Mouse (Mus musculus) liver, embryonic 14.5 days (tissue): ENCODE measurements around the gene C2cd2. TPM values are rescaled to one million over a fixed set of nuclear protein-coding genes. Genes with fewer than 3 reads are reported as not detected.

ENCODE experiments used
- ATAC-seq: fragments of 200-750 bp; cut with Nextera tagmentation; 2 replicates; pipeline ENCODE4 v1.8.0; 2017; ENCODE audit warnings: moderate number of reproducible peaks, mild to moderate bottlenecking, moderate library complexity; ENCODE audit not compliant: insufficient read depth
- DNase-seq, 3 experiments: peaks; one replicate each; pipeline ENCODE4 v3.0.0-alpha.2; 2012 to 2013; ENCODE audit warnings: low read depth in 3 of 3, low spot score in 3 of 3
- H3K27ac ChIP-seq: fragments of 300-500 bp; sonication (generic); 2 replicates; pipeline ENCODE4 v1.5.1; 2014; ENCODE audit warnings: moderate library complexity, mild to moderate bottlenecking, control low read depth, inconsistent platforms
- H3K27me3 ChIP-seq: fragments of 300-500 bp; sonication (generic); 2 replicates; pipeline ENCODE4 v1.6.1; 2014; ENCODE audit warnings: mild to moderate bottlenecking, low read length, moderate library complexity; ENCODE audit not compliant: control insufficient read depth, insufficient read depth
- H3K36me3 ChIP-seq: fragments of 300-500 bp; sonication (generic); replicated peaks from 2 replicates; pipeline ENCODE4 v1.6.1; 2014; ENCODE audit warnings: low read depth; ENCODE audit not compliant: control insufficient read depth, insufficient read depth
- H3K4me1 ChIP-seq, 2 experiments: fragments of 200-500 bp in 1 of 2; fragments of 300-500 bp in 1 of 2; sonication (generic) in 1 of 2; replicated peaks; 2 replicates each; pipeline ENCODE4 v1.6.1; 2012 to 2014; ENCODE audit warnings: antibody characterized with exemption in 1 of 2, inconsistent platforms in 1 of 2, low read length in 1 of 2; ENCODE audit not compliant: control insufficient read depth in 2 of 2, insufficient read depth in 2 of 2
- H3K4me2 ChIP-seq: fragments of 300-500 bp; sonication (generic); 2 replicates; pipeline ENCODE4 v1.6.1; 2014; ENCODE audit warnings: low read depth, mild to moderate bottlenecking, control low read depth, moderate library complexity
- H3K4me3 ChIP-seq, 2 experiments: fragments of 200-500 bp in 1 of 2; fragments of 300-500 bp in 1 of 2; sonication (generic) in 1 of 2; 2 replicates each; pipeline ENCODE4 v1.5.1; 2012 to 2014; ENCODE audit warnings: low read depth in 2 of 2, low read length in 2 of 2, mild to moderate bottlenecking in 2 of 2, control low read depth in 1 of 2, inconsistent platforms in 1 of 2, moderate library complexity in 1 of 2; ENCODE audit not compliant: insufficient read depth in 1 of 2
- H3K9ac ChIP-seq: fragments of 300-500 bp; sonication (generic); replicated peaks from 2 replicates; pipeline ENCODE4 v1.6.1; 2014; ENCODE audit warnings: mild to moderate bottlenecking, control low read depth, moderate library complexity
- H3K9me3 ChIP-seq: fragments of 300-500 bp; sonication (generic); 2 replicates; pipeline ENCODE4 v1.6.1; 2016; ENCODE audit warnings: low read length, mixed read lengths; ENCODE audit not compliant: control insufficient read depth
- CTCF ChIP-seq: IDR thresholded peaks from 2 replicates; pipeline ENCODE4 v1.5.1; 2016; ENCODE audit warnings: antibody characterized with exemption, low read depth, control low read depth
- EP300 ChIP-seq: IDR thresholded peaks from 2 replicates; pipeline ENCODE4 v1.6.1; 2016; ENCODE audit warnings: antibody characterized with exemption, low read depth
- WGBS: fragments of 180-500 bp; shearing (Covaris S2); extraction: QIAGEN DNeasy Blood & Tissue Kit; methylation state at CpG from one replicate; pipeline ENCODE4 v1.1.7; 2014; ENCODE audit not compliant: insufficient replicate concordance; 5-methylcytosine and 5-hydroxymethylcytosine counted together
- polyA plus RNA-seq, 2 experiments: library from polyadenylated mRNA; depleted of rRNA in 1 of 2; stranded (reverse) in 1 of 2; unstranded in 1 of 2; fragments of >200 nt; fragmentation: Nextera tagmentation in 1 of 2; extraction: Ambion mirVana in 1 of 2; gene quantifications; 2 replicates each; pipeline versions ENCODE4 v1.2.1 to v1.2.3; 2012 to 2014

Gene C2cd2
- polyA plus RNA-seq, 2 experiments: 1.9 to 4.6 TPM

- H3K36me3 ChIP-seq: no peaks in the 10 kb centered on the region
- H3K4me1 ChIP-seq: peaks cover 0 to 2% of the 10 kb centered on the region in 2 experiments; a peak in 1 of 4 replicates
- ATAC-seq (no peak), DNase-seq (no peak)
- H3K27ac ChIP-seq: no peak overlapping the region
- no peak overlapping the region for H3K9ac ChIP-seq
- no peak overlapping the region for H3K4me2 ChIP-seq
- H3K9me3 ChIP-seq: no peaks in the 10 kb centered on the region
- no peaks in the 10 kb centered on the region; the same call in 1 of the 2 replicates for H3K27me3 ChIP-seq
- no peak overlapping the region for H3K4me3 ChIP-seq
- TF ChIP-seq CTCF: no peak
- TF ChIP-seq EP300: no peak
These were observed 32.2 kb downstream of the C2cd2 start for GRCm38 (mm10) chr16:97930231-97930630.

GRCm38 (mm10) chr16:97929520-97929919 lies 32.9 kb downstream of the C2cd2 start:
- no peak overlapping the region for H3K4me2 ChIP-seq
- peaks cover 0 to 2% of the 10 kb centered on the region in 2 experiments; a peak in 1 of 4 replicates for H3K4me1 ChIP-seq
- H3K4me3 ChIP-seq: no peak overlapping the region
- ATAC-seq: no peak
- no peaks in the 10 kb centered on the region for H3K9me3 ChIP-seq
- no peak overlapping the region for H3K9ac ChIP-seq
- TF ChIP-seq CTCF: no peak
- TF ChIP-seq EP300: no peak
- WGBS: 36% methylated on average over 1 of the region's 1 CpGs
- DNase-seq: no peak
- H3K27ac ChIP-seq: no peak overlapping the region
- no peaks in the 10 kb centered on the region for H3K36me3 ChIP-seq
- H3K27me3 ChIP-seq: no peaks in the 10 kb centered on the region; the same call in 1 of the 2 replicates

- no peak for TF ChIP-seq CTCF
- TF ChIP-seq EP300: no peak
These were observed 35.0 kb downstream of the C2cd2 start for GRCm38 (mm10) chr16:97927331-97927938.

GRCm38 (mm10) chr16:97926381-97926780 lies 36.0 kb downstream of the C2cd2 start:
- WGBS: 44% methylated on average over 9 of the region's 9 CpGs
- TF ChIP-seq CTCF (no peak), EP300 (no peak)

More at GRCm38 (mm10) chr16:97927331-97927938, 35.0 kb downstream of the C2cd2 start:
- H3K9me3 ChIP-seq: no peaks in the 10 kb centered on the region
- no peaks in the 10 kb centered on the region; the same call in 1 of the 2 replicates for H3K27me3 ChIP-seq
- ATAC-seq (no peak), DNase-seq (no peak)
- WGBS: 50% methylated on average over 3 of the region's 3 CpGs
- no peak overlapping the region for H3K27ac ChIP-seq
- no peak overlapping the region for H3K4me2 ChIP-seq
- H3K4me3 ChIP-seq: no peak overlapping the region
- H3K4me1 ChIP-seq: peaks cover 0 to 4% of the 10 kb centered on the region in 2 experiments; a peak in 2 of 4 replicates
- H3K9ac ChIP-seq: no peak overlapping the region
- H3K36me3 ChIP-seq: no peaks in the 10 kb centered on the region

GRCm38 (mm10) chr16:97925760-97926159 lies 36.6 kb downstream of the C2cd2 start:
- no peaks in the 10 kb centered on the region; the same call in 1 of the 2 replicates for H3K27me3 ChIP-seq
- no peak for ATAC-seq
- DNase-seq: no peak
- no peak overlapping the region for H3K9ac ChIP-seq
- WGBS: 43% methylated on average over 2 of the region's 2 CpGs
- H3K4me3 ChIP-seq: no peak overlapping the region
- H3K4me1 ChIP-seq: peaks cover 0 to 12% of the 10 kb centered on the region in 2 experiments
- no peak overlapping the region for H3K27ac ChIP-seq
- H3K36me3 ChIP-seq: no peaks in the 10 kb centered on the region
- no peak for TF ChIP-seq EP300
- TF ChIP-seq CTCF: no peak
- no peak overlapping the region for H3K4me2 ChIP-seq
- no peaks in the 10 kb centered on the region for H3K9me3 ChIP-seq

More at GRCm38 (mm10) chr16:97926381-97926780, 36.0 kb downstream of the C2cd2 start:
- DNase-seq (no peak), ATAC-seq (no peak)
- Histone ChIP-seq H3K9me3 (no peaks in the 10 kb centered on the region), H3K9ac (no peak overlapping the region), H3K27ac (no peak overlapping the region), H3K4me2 (no peak overlapping the region), H3K27me3 (no peaks in the 10 kb centered on the region; the same call in 1 of the 2 replicates), H3K4me1 (peaks cover 0 to 7% of the 10 kb centered on the region in 2 experiments; a peak in 3 of 4 replicates), H3K36me3 (no peaks in the 10 kb centered on the region), H3K4me3 (no peak overlapping the region)
